Mouse (Mus musculus): ENCODE measurements around the gene Col5a3.

DNA sequence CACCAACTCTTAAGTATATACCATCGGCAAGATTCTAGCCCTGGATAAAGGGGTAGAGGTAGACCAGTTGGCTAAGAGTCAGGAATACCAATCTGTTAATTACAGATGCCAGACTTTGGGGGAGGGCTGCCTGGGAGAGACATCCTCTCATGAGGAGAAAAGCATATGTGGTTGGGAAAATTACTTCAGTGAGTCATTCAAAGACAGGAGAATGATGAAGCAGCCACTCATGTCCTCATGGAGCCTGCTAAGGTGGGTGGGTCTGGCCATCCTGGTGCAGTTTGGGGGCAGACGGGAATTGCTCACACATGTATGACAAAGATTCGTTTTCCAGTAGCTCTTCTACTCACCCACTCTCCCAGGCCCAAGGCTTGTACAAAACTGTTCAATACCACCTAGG, 8.0 kb upstream of the Col5a3 start:
- TF ChIP-seq CTCF (IDR thresholded peaks at IDR 0.05; ENCODE audit: low read depth) (no peak), EP300 (IDR thresholded peaks at IDR 0.05; ENCODE audit: low read depth) (no peak)
